Mouse (Mus musculus): Measurements from ENCODE around the gene Syne1. TPM values are rescaled to one million over a fixed set of nuclear protein-coding genes. Genes with fewer than 3 reads are reported as not detected.

The Syne1 gene
- polyA plus RNA-seq, 1 experiment from 2014 or later: 17.8 TPM

- Histone ChIP-seq H3K27ac (replicated peaks; ENCODE audit: low read depth, low read length) (no peak overlapping the region), H3K27me3 (ENCODE audit: control insufficient read depth, insufficient read depth, low read length) (no peaks in the 10 kb centered on the region), H3K9ac (replicated peaks; ENCODE audit: low read length) (no peak overlapping the region), H3K4me2 (ENCODE audit: low read length) (no peak overlapping the region), H3K9me3 (ENCODE audit: control insufficient read depth, low read length) (no peaks in the 10 kb centered on the region), H3K4me3 (replicated peaks; ENCODE audit: low read depth, low read length) (no peak overlapping the region), H3K4me1 (ENCODE audit: control insufficient read depth, insufficient read depth, low read length) (no peaks in the 10 kb centered on the region), H3K36me3 (ENCODE audit: control insufficient read depth, insufficient read depth, low read length) (no peaks in the 10 kb centered on the region)
- ATAC-seq (ENCODE audit: low FRiP score, low TSS enrichment) (no peak), DNase-seq (no peak)
- 82% methylated on average over 9 of the region's 9 CpGs for WGBS
Observed at GRCm38 (mm10) chr10:5326716-5327115, 224.6 kb downstream of the Syne1 start.

GRCm38 (mm10) chr10:5323741-5324395 is 227.4 kb downstream of the Syne1 start:
- H3K27me3 ChIP-seq (ENCODE audit: control insufficient read depth, insufficient read depth, low read length): no peaks in the 10 kb centered on the region
- WGBS: 89% methylated on average over 11 of the region's 11 CpGs
- H3K4me3 ChIP-seq (replicated peaks; ENCODE audit: low read depth, low read length): no peak overlapping the region

GRCm38 (mm10) chr10:5322562-5322961 is 228.7 kb downstream of the Syne1 start:
- Histone ChIP-seq H3K4me2 (ENCODE audit: low read length) (no peak overlapping the region), H3K27me3 (ENCODE audit: control insufficient read depth, insufficient read depth, low read length) (no peaks in the 10 kb centered on the region), H3K9me3 (ENCODE audit: control insufficient read depth, low read length) (no peaks in the 10 kb centered on the region), H3K9ac (replicated peaks; ENCODE audit: low read length) (no peak overlapping the region), H3K4me3 (replicated peaks; ENCODE audit: low read depth, low read length) (no peak overlapping the region), H3K36me3 (ENCODE audit: control insufficient read depth, insufficient read depth, low read length) (no peaks in the 10 kb centered on the region), H3K4me1 (ENCODE audit: control insufficient read depth, insufficient read depth, low read length) (no peaks in the 10 kb centered on the region), H3K27ac (replicated peaks; ENCODE audit: low read depth, low read length) (no peak overlapping the region)
- WGBS: 62% methylated on average over 7 of the region's 7 CpGs
- no peak for DNase-seq
- ATAC-seq (ENCODE audit: low FRiP score, low TSS enrichment): no peak

More at GRCm38 (mm10) chr10:5323741-5324395, 227.4 kb downstream of the Syne1 start:
- Histone ChIP-seq H3K9me3 (ENCODE audit: control insufficient read depth, low read length) (no peaks in the 10 kb centered on the region), H3K4me1 (ENCODE audit: control insufficient read depth, insufficient read depth, low read length) (no peaks in the 10 kb centered on the region), H3K27ac (replicated peaks; ENCODE audit: low read depth, low read length) (no peak overlapping the region), H3K4me2 (ENCODE audit: low read length) (no peak overlapping the region), H3K36me3 (ENCODE audit: control insufficient read depth, insufficient read depth, low read length) (no peaks in the 10 kb centered on the region), H3K9ac (replicated peaks; ENCODE audit: low read length) (no peak overlapping the region)
- no peak for ATAC-seq (ENCODE audit: low FRiP score, low TSS enrichment)
- no peak for DNase-seq

- no peak for ATAC-seq (ENCODE audit: low FRiP score, low TSS enrichment)
- Histone ChIP-seq H3K27me3 (ENCODE audit: control insufficient read depth, insufficient read depth, low read length) (no peaks in the 10 kb centered on the region), H3K4me1 (ENCODE audit: control insufficient read depth, insufficient read depth, low read length) (no peaks in the 10 kb centered on the region), H3K9ac (replicated peaks; ENCODE audit: low read length) (no peak overlapping the region), H3K36me3 (ENCODE audit: control insufficient read depth, insufficient read depth, low read length) (no peaks in the 10 kb centered on the region), H3K4me2 (ENCODE audit: low read length) (no peak overlapping the region), H3K27ac (replicated peaks; ENCODE audit: low read depth, low read length) (no peak overlapping the region), H3K9me3 (ENCODE audit: control insufficient read depth, low read length) (no peaks in the 10 kb centered on the region), H3K4me3 (replicated peaks; ENCODE audit: low read depth, low read length) (no peak overlapping the region)
- DNase-seq: peak; percentile 73
- 26% methylated on average over 6 of the region's 6 CpGs for WGBS
Observed at GRCm38 (mm10) chr10:5317602-5318001, 233.7 kb downstream of the Syne1 start.

- ATAC-seq (ENCODE audit: low FRiP score, low TSS enrichment) (no peak), DNase-seq (no peak)
- Histone ChIP-seq H3K9me3 (ENCODE audit: control insufficient read depth, low read length) (no peaks in the 10 kb centered on the region), H3K27me3 (ENCODE audit: control insufficient read depth, insufficient read depth, low read length) (no peaks in the 10 kb centered on the region), H3K36me3 (ENCODE audit: control insufficient read depth, insufficient read depth, low read length) (no peaks in the 10 kb centered on the region), H3K4me3 (replicated peaks; ENCODE audit: low read depth, low read length) (no peak overlapping the region), H3K9ac (replicated peaks; ENCODE audit: low read length) (no peak overlapping the region), H3K27ac (replicated peaks; ENCODE audit: low read depth, low read length) (no peak overlapping the region), H3K4me1 (ENCODE audit: control insufficient read depth, insufficient read depth, low read length) (0 out of 2 replicates have a peak, but pooled peaks cover 7% of the 10 kb centered on the region), H3K4me2 (ENCODE audit: low read length) (no peak overlapping the region)
- 78% methylated on average over 4 of the region's 4 CpGs for WGBS
Observed at GRCm38 (mm10) chr10:5312437-5312836, 238.8 kb downstream of the Syne1 start.

- Histone ChIP-seq H3K9ac (replicated peaks; ENCODE audit: low read length) (no peak overlapping the region), H3K27me3 (ENCODE audit: control insufficient read depth, insufficient read depth, low read length) (no peaks in the 10 kb centered on the region), H3K4me1 (ENCODE audit: control insufficient read depth, insufficient read depth, low read length) (0 out of 2 replicates have a peak, but pooled peaks cover 7% of the 10 kb centered on the region), H3K4me3 (replicated peaks; ENCODE audit: low read depth, low read length) (no peak overlapping the region), H3K4me2 (ENCODE audit: low read length) (no peak overlapping the region), H3K36me3 (ENCODE audit: control insufficient read depth, insufficient read depth, low read length) (no peaks in the 10 kb centered on the region), H3K9me3 (ENCODE audit: control insufficient read depth, low read length) (no peaks in the 10 kb centered on the region), H3K27ac (replicated peaks; ENCODE audit: low read depth, low read length) (no peak overlapping the region)
- peak; percentile 44; the same call in 1 of the 2 replicates for ATAC-seq (ENCODE audit: low FRiP score, low TSS enrichment)
- peak; percentile 24 for DNase-seq
- WGBS: 6% methylated on average over 4 of the region's 4 CpGs
Observed at GRCm38 (mm10) chr10:5309961-5310713, 241.1 kb downstream of the Syne1 start.

GRCm38 (mm10) chr10:5309398-5309797 is 241.9 kb downstream of the Syne1 start:
- WGBS: 24% methylated on average over 10 of the region's 10 CpGs
- H3K9ac ChIP-seq (replicated peaks; ENCODE audit: low read length): no peak overlapping the region
- 0 out of 2 replicates have a peak, but pooled peaks cover 7% of the 10 kb centered on the region for H3K4me1 ChIP-seq (ENCODE audit: control insufficient read depth, insufficient read depth, low read length)
- ATAC-seq (ENCODE audit: low FRiP score, low TSS enrichment) (no peak), DNase-seq (peak; percentile 4)
- H3K4me3 ChIP-seq (replicated peaks; ENCODE audit: low read depth, low read length): no peak overlapping the region
- no peaks in the 10 kb centered on the region for H3K36me3 ChIP-seq (ENCODE audit: control insufficient read depth, insufficient read depth, low read length)
- no peak overlapping the region for H3K27ac ChIP-seq (replicated peaks; ENCODE audit: low read depth, low read length)
- H3K9me3 ChIP-seq (ENCODE audit: control insufficient read depth, low read length): no peaks in the 10 kb centered on the region
- no peaks in the 10 kb centered on the region for H3K27me3 ChIP-seq (ENCODE audit: control insufficient read depth, insufficient read depth, low read length)
- peak overlapping the region; percentile 18 for H3K4me2 ChIP-seq (ENCODE audit: low read length)

- Histone ChIP-seq H3K4me3 (replicated peaks; ENCODE audit: low read depth, low read length) (no peak overlapping the region), H3K9me3 (ENCODE audit: control insufficient read depth, low read length) (no peaks in the 10 kb centered on the region), H3K27ac (replicated peaks; ENCODE audit: low read depth, low read length) (no peak overlapping the region), H3K4me2 (ENCODE audit: low read length) (no peak overlapping the region), H3K36me3 (ENCODE audit: control insufficient read depth, insufficient read depth, low read length) (no peaks in the 10 kb centered on the region), H3K27me3 (ENCODE audit: control insufficient read depth, insufficient read depth, low read length) (no peaks in the 10 kb centered on the region), H3K9ac (replicated peaks; ENCODE audit: low read length) (no peak overlapping the region), H3K4me1 (ENCODE audit: control insufficient read depth, insufficient read depth, low read length) (0 out of 2 replicates have a peak, but pooled peaks cover 7% of the 10 kb centered on the region)
- DNase-seq (peak; percentile 27), ATAC-seq (ENCODE audit: low FRiP score, low TSS enrichment) (no peak)
- 59% methylated on average over 6 of the region's 6 CpGs for whole genome bisulfite sequencing
Observed at GRCm38 (mm10) chr10:5305555-5305954, 245.7 kb downstream of the Syne1 start.
